Mouse (Mus musculus) lung, postnatal 0 days (tissue): Measurements from ENCODE around the gene Surf4. TPM values are rescaled to one million over a fixed set of nuclear protein-coding genes. Genes with fewer than 3 reads are reported as not detected.
"Not testable (repeated sequence)": the region's sequence is repeated elsewhere in the genome, so short reads cannot be mapped to it uniquely, and the experiment has no call there.

Source experiments
- ATAC-seq: fragments of 200-750 bp; cut with Nextera tagmentation; 2 replicates; pipeline ENCODE4 v1.8.0; 2017; ENCODE audit warnings: moderate library complexity
- DNase-seq: peaks from one replicate; pipeline ENCODE4 v3.0.0-alpha.2; 2016; ENCODE audit warnings: low spot score
- H3K27ac ChIP-seq: fragments of 300-500 bp; sonication (generic); 2 replicates; pipeline ENCODE4 v1.5.1; 2014; ENCODE audit warnings: antibody characterized with exemption, mild to moderate bottlenecking, low read length, mixed read lengths
- H3K27me3 ChIP-seq: fragments of 300-500 bp; sonication (generic); replicated peaks from 2 replicates; pipeline ENCODE4 v1.6.1; 2014; ENCODE audit warnings: low read length, mixed read lengths; ENCODE audit not compliant: insufficient read depth
- H3K36me3 ChIP-seq: fragments of 300-500 bp; sonication (generic); 2 replicates; pipeline ENCODE4 v1.6.1; 2014; ENCODE audit warnings: low read length, mixed read lengths; ENCODE audit not compliant: insufficient read depth
- H3K4me1 ChIP-seq: fragments of 300-500 bp; sonication (generic); 2 replicates; pipeline ENCODE4 v1.6.1; 2014; ENCODE audit warnings: antibody characterized with exemption, low read depth, low read length, mixed read lengths; ENCODE audit not compliant: insufficient read depth
- H3K4me2 ChIP-seq: fragments of 300-500 bp; sonication (generic); replicated peaks from 2 replicates; pipeline ENCODE4 v1.6.1; 2014; ENCODE audit warnings: low read depth, mild to moderate bottlenecking, low read length, moderate library complexity, mixed read lengths
- H3K4me3 ChIP-seq: fragments of 300-500 bp; sonication (generic); 2 replicates; pipeline ENCODE4 v1.5.1; 2014; ENCODE audit warnings: low read depth, low read length
- H3K9ac ChIP-seq: fragments of 300-500 bp; sonication (generic); replicated peaks from 2 replicates; pipeline ENCODE4 v1.6.1; 2014; ENCODE audit warnings: low read depth, mild to moderate bottlenecking
- H3K9me3 ChIP-seq: fragments of 300-500 bp; sonication (generic); 2 replicates; pipeline ENCODE4 v1.6.1; 2016; ENCODE audit warnings: low read length, mixed read lengths
- CTCF ChIP-seq: IDR thresholded peaks from 2 replicates; pipeline ENCODE4 v1.5.1; 2016; ENCODE audit warnings: antibody characterized with exemption, mild to moderate bottlenecking
- EP300 ChIP-seq: IDR thresholded peaks from 2 replicates; pipeline ENCODE4 v1.6.1; 2016; ENCODE audit warnings: antibody characterized with exemption, mild to moderate bottlenecking, control low read depth
- WGBS: fragments of 180-500 bp; shearing (Covaris S2); extraction: QIAGEN DNeasy Blood & Tissue Kit; methylation state at CpG from one replicate; pipeline ENCODE4 v1.1.7; 2014; 5-methylcytosine and 5-hydroxymethylcytosine counted together
- polyA plus RNA-seq: library from polyadenylated mRNA; unstranded; fragments of >200 nt; fragmentation: Nextera tagmentation; extraction: Ambion mirVana; gene quantifications from 2 replicates; pipeline ENCODE4 v1.2.1, GENCODE M21; 2015

Surf4 gene
- polyA plus RNA-seq, 1 experiment from 2014 or later, result 167 TPM

DNA sequence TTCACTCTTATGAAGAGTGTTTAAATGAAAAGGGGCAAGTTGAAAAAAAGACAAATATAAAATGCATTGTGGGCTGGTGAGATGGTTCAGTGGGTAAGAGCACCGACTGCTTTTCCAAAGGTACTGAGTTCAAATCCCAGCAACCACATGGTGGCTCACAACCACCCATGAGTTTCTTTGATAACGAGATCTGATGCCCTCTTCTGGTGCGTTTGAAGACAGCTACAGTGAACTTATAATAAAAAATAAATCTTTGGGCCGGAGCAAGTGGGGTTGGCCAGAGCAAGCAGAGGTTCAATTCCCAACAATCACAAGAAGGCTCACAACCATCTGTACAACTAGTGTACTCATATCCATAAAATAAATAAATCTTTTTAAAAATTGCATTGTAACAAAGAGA lies 37.8 kb downstream of the Surf4 start:
- peaks cover 31% of the 10 kb centered on the region for H3K36me3 ChIP-seq

DNA sequence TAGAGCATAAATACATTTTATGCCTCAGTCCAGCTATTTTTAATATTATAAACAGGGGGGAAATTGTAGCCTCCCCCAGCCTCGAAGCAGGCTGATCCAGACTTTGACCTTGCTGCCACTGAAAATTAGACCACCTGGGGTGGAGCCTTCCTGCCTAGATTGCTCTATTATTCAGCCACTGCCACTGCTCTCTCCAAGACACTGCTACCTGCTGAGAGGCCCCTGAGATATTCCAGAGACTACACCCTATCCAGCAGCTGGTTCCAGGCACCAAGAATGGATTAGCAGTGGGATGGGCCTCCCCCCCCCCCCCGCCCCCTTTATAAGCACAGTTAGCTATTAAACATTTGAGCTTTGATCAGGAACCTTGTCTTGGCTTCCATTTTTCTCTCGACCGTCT lies 47.6 kb downstream of the Surf4 start:
- not testable (repeated sequence) for H3K27ac ChIP-seq, H3K36me3 ChIP-seq, H3K4me2 ChIP-seq, H3K9me3 ChIP-seq, H3K27me3 ChIP-seq, H3K4me3 ChIP-seq, ATAC-seq, H3K9ac ChIP-seq, H3K4me1 ChIP-seq, DNase-seq
- 84% methylated on average over 4 of the region's 4 CpGs for WGBS

More for the DNA sequence above, 37.8 kb downstream of the Surf4 start:
- TF ChIP-seq EP300 (no peak), CTCF (peak; percentile 10; the same call in 1 of the 2 replicates)
- Histone ChIP-seq H3K4me2 (no peak overlapping the region), H3K4me1 (no peaks in the 10 kb centered on the region), H3K4me3 (no peak overlapping the region), H3K27ac (no peak overlapping the region), H3K27me3 (no peaks in the 10 kb centered on the region), H3K9ac (no peak overlapping the region), H3K9me3 (no peaks in the 10 kb centered on the region)
- DNase-seq, result no peak
- 87% methylated on average over 4 of the region's 4 CpGs for WGBS
- no peak for ATAC-seq

DNA sequence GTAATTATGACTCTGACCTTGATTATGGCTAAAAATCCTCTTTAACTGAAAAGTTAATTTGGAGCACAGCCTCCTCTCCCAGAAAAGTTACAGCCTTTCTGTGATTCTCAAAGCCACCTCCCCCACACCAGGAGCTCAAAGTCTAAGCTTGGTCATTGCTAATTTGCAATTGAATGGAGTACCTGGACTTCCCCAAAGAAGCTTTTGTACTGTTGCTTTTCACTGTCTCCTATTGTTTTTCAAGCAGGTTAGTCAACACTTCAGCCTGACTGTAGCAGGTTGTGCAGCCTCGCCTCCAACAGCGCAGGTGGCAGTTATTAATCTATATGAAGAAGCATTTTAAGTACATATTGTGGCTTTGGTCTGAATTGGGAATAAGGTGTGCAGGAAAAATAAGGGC lies 48.2 kb downstream of the Surf4 start:
- not testable (repeated sequence) for H3K4me1 ChIP-seq, DNase-seq, H3K4me2 ChIP-seq, H3K4me3 ChIP-seq, H3K36me3 ChIP-seq, H3K9ac ChIP-seq, H3K27me3 ChIP-seq, H3K9me3 ChIP-seq, H3K27ac ChIP-seq, ATAC-seq
- WGBS, result 84% methylated on average over 2 of the region's 2 CpGs

DNA sequence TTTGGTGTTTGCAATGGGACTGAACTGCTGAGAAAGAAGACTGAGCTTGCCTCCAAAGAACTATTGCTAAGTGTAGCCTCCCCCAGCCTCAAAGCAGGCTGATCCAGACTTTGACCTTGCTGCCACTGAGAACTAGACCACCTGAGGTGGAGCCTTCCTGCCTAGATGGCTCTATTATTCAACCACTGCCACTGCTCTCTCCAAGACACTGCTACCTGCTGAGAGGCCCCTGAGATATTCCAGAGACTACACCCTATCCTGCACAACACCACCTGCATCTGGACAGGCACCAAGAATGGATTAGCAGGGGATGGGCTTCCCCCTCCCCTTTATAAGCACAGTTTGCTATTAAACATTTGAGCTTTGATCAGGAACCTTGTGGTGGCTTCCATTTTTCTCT lies 55.2 kb downstream of the Surf4 start:
- Histone ChIP-seq H3K36me3 (no peaks in the 10 kb centered on the region), H3K27ac (no peak overlapping the region), H3K4me3 (no peak overlapping the region), H3K4me1 (no peaks in the 10 kb centered on the region), H3K9ac (no peak overlapping the region), H3K4me2 (no peak overlapping the region), H3K9me3 (no peaks in the 10 kb centered on the region), H3K27me3 (no peaks in the 10 kb centered on the region)
- no peak for DNase-seq
- ATAC-seq, result no peak
- TF ChIP-seq CTCF, result no peak
- TF ChIP-seq EP300, result no peak

DNA sequence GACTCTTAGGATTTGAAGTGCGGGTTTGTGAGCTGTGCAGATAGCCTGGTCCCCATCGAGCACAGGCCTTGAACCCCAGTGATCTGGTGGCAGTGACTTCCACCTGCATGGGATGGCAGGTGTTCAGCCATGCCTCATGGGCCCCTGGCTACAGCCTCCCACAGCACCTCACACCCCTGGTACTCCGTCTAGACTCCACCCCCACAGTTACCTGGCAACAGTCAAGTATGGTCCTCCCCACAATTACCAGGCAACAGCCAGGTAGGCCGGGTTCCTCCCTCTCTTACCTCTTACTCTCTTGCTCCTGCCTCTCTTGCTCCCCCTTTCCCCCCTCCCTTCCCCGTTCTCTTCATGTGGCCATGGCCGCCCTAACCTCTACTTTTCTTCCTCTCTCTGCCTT lies 63.1 kb downstream of the Surf4 start:
- Histone ChIP-seq H3K4me3 (no peak overlapping the region), H3K27me3 (no peaks in the 10 kb centered on the region), H3K36me3 (no peaks in the 10 kb centered on the region), H3K4me1 (no peaks in the 10 kb centered on the region), H3K9me3 (no peaks in the 10 kb centered on the region), H3K4me2 (no peak overlapping the region), H3K9ac (no peak overlapping the region), H3K27ac (no peak overlapping the region)
- WGBS, result 49% methylated on average over 6 of the region's 6 CpGs
- DNase-seq, result no peak
- TF ChIP-seq EP300, result no peak
- TF ChIP-seq CTCF, result no peak
- ATAC-seq, result no peak

Other genes starting within 250 kb of the Surf4 start
- gene Abo, start 68.9 kb downstream of the Surf4 start, polyA plus RNA-seq, result not detected in 2 replicates
- 11.8 and 13.5 TPM in 2 replicates for gene Surf6, start 31.0 kb downstream of the Surf4 start, polyA plus RNA-seq
- 32.6 and 33.8 TPM in 2 replicates for gene Med22, start 23.3 kb downstream of the Surf4 start, polyA plus RNA-seq
- 380 and 417 TPM in 2 replicates for gene Rpl7a, start 23.2 kb downstream of the Surf4 start, polyA plus RNA-seq
- gene Surf2, start 17.6 kb downstream of the Surf4 start, polyA plus RNA-seq, result 23.0 and 23.8 TPM in 2 replicates
- gene Surf1, start 17.4 kb downstream of the Surf4 start, polyA plus RNA-seq, result 59.6 and 59.7 TPM in 2 replicates
- 0.13 and 0.24 TPM in 2 replicates for gene Stkld1, start 119 bp upstream of the Surf4 start, polyA plus RNA-seq
- gene Rexo4, start 30.5 kb upstream of the Surf4 start, polyA plus RNA-seq, result 21.4 and 22.1 TPM in 2 replicates
- 0.26 TPM in 2 replicates for gene Adamts13, start 39.5 kb upstream of the Surf4 start, polyA plus RNA-seq
- gene Cacfd1, start 76.0 kb upstream of the Surf4 start, polyA plus RNA-seq, result 39.9 and 42.1 TPM in 2 replicates
- gene Slc2a6, start 94.1 kb upstream of the Surf4 start, polyA plus RNA-seq, result 1.1 and 1.3 TPM in 2 replicates
- 0.36 and 0.76 TPM in 2 replicates for gene Mymk, start 138.3 kb upstream of the Surf4 start, polyA plus RNA-seq
- gene Adamtsl2, start 145.5 kb upstream of the Surf4 start, polyA plus RNA-seq, result 50.6 and 52.3 TPM in 2 replicates
- 0.26 and 0.43 TPM in 2 replicates for gene Fam163b, start 208.6 kb upstream of the Surf4 start, polyA plus RNA-seq
- gene Dbh, start 231.3 kb upstream of the Surf4 start, polyA plus RNA-seq, result 0.17 and 0.37 TPM in 2 replicates